Mouse (Mus musculus) MN1 (cell line): ENCODE measurements around the gene Met.

Experiments used
- DNase-seq: peaks from one replicate; pipeline ENCODE4 v3.0.0-alpha.2; 2016; ENCODE audit warnings: low spot score

The Met gene

DNA sequence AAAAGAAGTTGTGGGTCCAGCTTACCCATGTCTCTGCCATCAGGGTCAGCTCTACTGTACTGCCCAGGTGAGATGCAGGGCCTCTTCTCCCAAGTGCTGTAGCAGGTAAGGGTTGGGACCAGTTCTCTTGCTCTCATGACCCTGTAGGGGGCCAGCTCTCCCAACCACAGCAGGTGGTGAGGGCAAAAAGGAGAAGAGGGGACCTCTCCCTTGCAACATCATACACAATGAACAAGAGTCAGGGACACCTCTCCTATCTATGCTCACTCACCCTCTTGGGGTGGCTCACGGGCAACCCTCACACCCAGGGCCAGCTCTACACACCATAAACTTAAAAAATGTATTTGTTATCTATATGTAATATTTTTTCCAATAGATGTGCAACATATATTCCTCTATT, 143.3 kb downstream of the Met start:
- no peak for DNase-seq

DNA sequence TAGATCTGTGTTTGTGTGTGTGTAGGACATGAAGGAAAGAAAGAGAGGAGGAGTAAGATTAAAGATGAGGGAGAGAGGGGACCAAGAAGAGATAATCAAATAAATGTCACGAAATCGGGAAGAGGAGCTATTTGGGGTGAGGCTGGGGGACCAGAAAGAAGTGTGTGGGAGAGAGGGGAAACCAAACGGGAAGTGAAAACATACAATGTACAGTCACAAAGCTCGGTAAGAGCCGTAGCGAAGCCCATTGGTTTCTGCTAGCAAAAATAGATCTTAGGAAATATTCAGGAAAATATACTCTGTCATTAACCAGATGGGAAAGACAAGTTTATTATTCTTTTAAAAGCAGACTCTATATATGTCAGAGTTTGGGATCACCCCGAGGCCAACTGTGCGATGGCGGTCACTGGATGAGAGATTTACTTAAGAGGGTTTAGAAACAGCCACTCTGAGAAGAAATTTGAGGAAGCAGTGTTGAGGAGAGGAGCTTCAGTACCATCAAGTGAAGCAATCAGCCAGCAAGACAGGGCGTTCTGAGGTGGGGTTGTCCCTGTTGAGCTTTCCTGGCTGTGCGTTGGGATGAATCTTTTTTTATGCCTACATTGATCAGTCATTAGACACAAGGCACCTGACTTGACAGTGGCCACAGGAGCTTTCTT, 147.9 kb downstream of the Met start:
- DNase-seq, result no peak

DNA sequence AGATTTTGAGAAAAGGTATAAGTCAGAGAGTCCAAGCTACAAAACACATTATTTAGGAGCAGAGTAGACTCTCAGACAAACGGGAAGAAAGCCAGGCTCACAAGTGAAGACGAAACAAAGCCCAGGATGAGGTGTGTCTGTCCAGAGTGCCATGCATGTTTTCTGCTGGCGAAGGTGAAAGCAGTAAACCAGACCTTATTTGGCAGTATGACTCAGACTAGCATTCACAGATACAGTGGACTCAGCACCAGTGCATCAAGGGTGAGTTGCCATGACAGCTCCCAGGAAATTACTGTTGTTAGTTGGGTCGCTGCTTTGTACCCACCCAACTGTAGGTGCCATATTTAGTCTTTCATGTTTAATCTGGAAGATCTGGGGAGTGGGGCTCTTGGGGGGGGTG, 149.1 kb downstream of the Met start:
- no peak for DNase-seq

GRCm38 (mm10) chr6:17620823-17621222, 157.2 kb downstream of the Met start:
- no peak for DNase-seq

DNA sequence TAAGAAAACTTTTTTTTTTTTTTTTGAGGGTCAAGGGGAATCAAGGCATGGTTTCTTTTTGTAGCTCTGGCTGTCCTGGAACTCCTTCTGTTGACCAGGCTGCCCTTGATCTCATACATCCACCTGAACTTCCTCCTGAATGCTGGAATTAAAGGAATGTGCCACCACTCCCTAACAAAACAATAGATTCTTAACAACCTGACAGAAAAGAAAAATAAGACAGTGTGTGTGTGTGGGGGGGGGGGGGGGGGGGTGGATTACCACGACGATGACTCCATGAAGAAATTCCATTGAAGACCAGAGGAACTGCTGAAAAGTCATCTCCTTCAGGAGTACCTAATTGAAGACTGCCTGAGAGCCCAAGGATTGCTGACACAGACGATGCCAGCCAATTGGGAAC, 157.8 kb downstream of the Met start:
- DNase-seq, result no peak
